19 mouse cellular contexts compared by ENCODE assay signal in genomic region chr12:37985352-37985751, GRCm38 (mm10).
"Had no signal": no experiment of that assay in that cellular context is flagged by ENCODE, and none has a peak within 500 bp of the region (broad histone marks: within the 10 kb centered on the region; RNA-seq: fewer than 3 reads in every experiment).

No protein-coding gene starts in this region.

- H3K9me3 ChIP-seq: kidney, embryonic 15.5 days; limb, embryonic 12.5 days; limb, embryonic 15.5 days had no signal

- H3K27ac ChIP-seq: kidney, embryonic 15.5 days; limb, embryonic 12.5 days; limb, embryonic 15.5 days; liver, embryonic 14.5 days; stomach, postnatal 0 days had no signal

- ATAC-seq: intestine, postnatal 0 days; liver, postnatal 0 days had no signal

- H3K27me3 ChIP-seq: kidney, embryonic 15.5 days; limb, embryonic 12.5 days; limb, embryonic 15.5 days had no signal

- H3K4me2 ChIP-seq: kidney, embryonic 15.5 days; limb, embryonic 12.5 days; limb, embryonic 15.5 days; liver, embryonic 11.5 days; midbrain, embryonic 11.5 days had no signal

- H3K4me3 ChIP-seq: kidney, embryonic 15.5 days; limb, embryonic 12.5 days; limb, embryonic 15.5 days had no signal

- DNase-seq: kidney, adult 2 months; kidney, postnatal 14 days; kidney, postnatal 4 days; left cerebral cortex, postnatal 4 days; liver, postnatal 0 days; midbrain, embryonic 14.5 days; right cerebral cortex, postnatal 14 days; right cerebral cortex, postnatal 4 days; thymus, adult 2 months; thymus, postnatal 14 days; thymus, postnatal 4 days had no signal

- H3K36me3 ChIP-seq: kidney, embryonic 15.5 days; limb, embryonic 12.5 days; limb, embryonic 15.5 days had no signal

- H3K4me1 ChIP-seq: kidney, embryonic 15.5 days; limb, embryonic 12.5 days; limb, embryonic 15.5 days had no signal

- H3K9ac ChIP-seq: kidney, embryonic 15.5 days; limb, embryonic 12.5 days; limb, embryonic 15.5 days; liver, embryonic 14.5 days; liver, postnatal 0 days had no signal
